Mouse (Mus musculus) hindlimb bud, embryonic 11.5 days (tissue): ENCODE results near the gene Col6a5.

ENCODE experiments used
- DNase-seq: peaks from one replicate; pipeline ENCODE4 v3.0.0-alpha.2; 2012; ENCODE audit warnings: low read depth, low spot score; ENCODE audit errors: extremely low spot score

Col6a5 gene

GRCm38 (mm10) chr9:105960533-105960932 is at the start of gene Col6a5:
Gene Col6a5 (minus strand): TSS chr9:105960643.
- no peak for DNase-seq

- no peak for DNase-seq
Measured at GRCm38 (mm10) chr9:105997955-105998354, 37.5 kb upstream of the Col6a5 start.

- no peak for DNase-seq
Measured at GRCm38 (mm10) chr9:105992425-105992824, 32.0 kb upstream of the Col6a5 start.

- no peak for DNase-seq
Measured at GRCm38 (mm10) chr9:105990099-105990498, 29.7 kb upstream of the Col6a5 start.

GRCm38 (mm10) chr9:105989468-105989867 is 29.0 kb upstream of the Col6a5 start:
- DNase-seq: no peak

GRCm38 (mm10) chr9:105988096-105988495 is 27.7 kb upstream of the Col6a5 start:
- DNase-seq: no peak

- DNase-seq: no peak
Measured at GRCm38 (mm10) chr9:105984931-105985519, 24.6 kb upstream of the Col6a5 start.

GRCm38 (mm10) chr9:105978479-105978878 is 18.0 kb upstream of the Col6a5 start:
- DNase-seq: no peak

GRCm38 (mm10) chr9:105976871-105977270 is 16.4 kb upstream of the Col6a5 start:
- no peak for DNase-seq

- no peak for DNase-seq
Measured at GRCm38 (mm10) chr9:105976314-105976713, 15.9 kb upstream of the Col6a5 start.

GRCm38 (mm10) chr9:105973736-105974135 is 13.3 kb upstream of the Col6a5 start:
- DNase-seq: no peak

GRCm38 (mm10) chr9:105972031-105972430 is 11.6 kb upstream of the Col6a5 start:
- DNase-seq: no peak

- DNase-seq: no peak
Measured at GRCm38 (mm10) chr9:105971351-105971894, 11.0 kb upstream of the Col6a5 start.

GRCm38 (mm10) chr9:105970901-105971300 is 10.5 kb upstream of the Col6a5 start:
- DNase-seq: no peak

- DNase-seq: no peak
Measured at GRCm38 (mm10) chr9:105967976-105968375, 7.5 kb upstream of the Col6a5 start.

GRCm38 (mm10) chr9:105959116-105959515 is 1.3 kb downstream of the Col6a5 start:
- DNase-seq: no peak

- no peak for DNase-seq
Measured at GRCm38 (mm10) chr9:105949755-105950154, 10.7 kb downstream of the Col6a5 start.

- DNase-seq: no peak
Measured at GRCm38 (mm10) chr9:105947577-105947976, 12.9 kb downstream of the Col6a5 start.

GRCm38 (mm10) chr9:105933816-105934215 is 26.6 kb downstream of the Col6a5 start:
- no peak for DNase-seq

- no peak for DNase-seq
Measured at GRCm38 (mm10) chr9:105929287-105929686, 31.2 kb downstream of the Col6a5 start.

- no peak for DNase-seq
Measured at GRCm38 (mm10) chr9:105928406-105929071, 31.9 kb downstream of the Col6a5 start.

- no peak for DNase-seq
Measured at GRCm38 (mm10) chr9:105923659-105924058, 36.8 kb downstream of the Col6a5 start.
